Mouse (Mus musculus): ENCODE results near the gene AW209491. TPM values are rescaled to one million over a fixed set of nuclear protein-coding genes. Genes with fewer than 3 reads are reported as not detected.

The AW209491 gene
- polyA plus RNA-seq, 1 experiment: 10.7 TPM

GRCm38 (mm10) chr13:14612463-14612862, 17.5 kb upstream of the AW209491 start:
- Histone ChIP-seq H3K36me3 (ENCODE audit: control insufficient read depth, insufficient read depth) (peaks cover 34% of the 10 kb centered on the region), H3K27me3 (ENCODE audit: control insufficient read depth, insufficient read depth, insufficient read length) (no peaks in the 10 kb centered on the region), H3K4me3 (peak overlapping the region; percentile 80), H3ac (ENCODE audit: control insufficient read depth, insufficient read length) (peak overlapping the region; percentile 85), H3K4me2 (ENCODE audit: low read depth) (peak overlapping the region; percentile 65), H3K79me2 (ENCODE audit: control insufficient read depth, insufficient read depth) (peaks cover 53% of the 10 kb centered on the region)
- no peak for TF ChIP-seq MAX (IDR thresholded peaks at IDR 0.05; ENCODE audit: low read depth)
- no peak for TF ChIP-seq MYOD1 (IDR thresholded peaks at IDR 0.05; ENCODE audit: control insufficient read depth in 1 of 3, insufficient read length in 2 of 3, low read depth in 2 of 3)
- no peak for TF ChIP-seq TCF12 (IDR thresholded peaks at IDR 0.05; ENCODE audit: insufficient read depth, poor library complexity, severe bottlenecking)
- TF ChIP-seq POLR2A (IDR thresholded peaks at IDR 0.05; ENCODE audit: insufficient read length, low read depth): no peak
- no peak for TF ChIP-seq USF1 (IDR thresholded peaks at IDR 0.05; ENCODE audit: low read depth)
- no peak for TF ChIP-seq TCF3 (IDR thresholded peaks at IDR 0.05; ENCODE audit: insufficient read length, low read depth)
- no peak for TF ChIP-seq REST (IDR thresholded peaks at IDR 0.05; ENCODE audit: insufficient read depth, insufficient read length)
- no peak for TF ChIP-seq SRF (IDR thresholded peaks at IDR 0.05; ENCODE audit: control insufficient read depth, insufficient read length, low read depth)
- TF ChIP-seq MYOG (IDR thresholded peaks at IDR 0.05; ENCODE audit: control insufficient read depth in 1 of 3, insufficient read depth in 1 of 3, insufficient read length in 2 of 3, low read depth in 2 of 3): no peak

- Histone ChIP-seq H3ac (ENCODE audit: control insufficient read depth, insufficient read length) (peak within 1 kb of the TSS; percentile 85), H3K27me3 (ENCODE audit: control insufficient read depth, insufficient read depth, insufficient read length) (no peaks in the 10 kb centered on the region), H3K4me2 (ENCODE audit: low read depth) (peak within 1 kb of the TSS; percentile 65), H3K36me3 (ENCODE audit: control insufficient read depth, insufficient read depth) (peaks cover 39% of the 10 kb centered on the region), H3K4me3 (peak within 1 kb of the TSS; percentile 80), H3K79me2 (ENCODE audit: control insufficient read depth, insufficient read depth) (peaks cover 53% of the 10 kb centered on the region)
- TF ChIP-seq MYOD1 (IDR thresholded peaks at IDR 0.05; ENCODE audit: control insufficient read depth in 1 of 3, insufficient read length in 2 of 3, low read depth in 2 of 3): peak in 1 of 3 experiments; percentile 16
- no peak for TF ChIP-seq MYOG (IDR thresholded peaks at IDR 0.05; ENCODE audit: control insufficient read depth in 1 of 3, insufficient read depth in 1 of 3, insufficient read length in 2 of 3, low read depth in 2 of 3)
- no peak for TF ChIP-seq CEBPB (IDR thresholded peaks at IDR 0.05; ENCODE audit: insufficient read depth, poor library complexity, severe bottlenecking)
- TF ChIP-seq REST (IDR thresholded peaks at IDR 0.05; ENCODE audit: insufficient read depth, insufficient read length): peak; percentile 8
- no peak for TF ChIP-seq E2F4 (IDR thresholded peaks at IDR 0.05; ENCODE audit: insufficient read depth)
- TF ChIP-seq SRF (IDR thresholded peaks at IDR 0.05; ENCODE audit: control insufficient read depth, insufficient read length, low read depth): peak; percentile 6
- TF ChIP-seq POLR2AphosphoS2 (IDR thresholded peaks at IDR 0.05; ENCODE audit: insufficient read length, low read depth): peak; percentile 97
- TF ChIP-seq POLR2A (IDR thresholded peaks at IDR 0.05; ENCODE audit: insufficient read length, low read depth): peak; percentile 93
Observed at GRCm38 (mm10) chr13:14612926-14613529, 16.9 kb upstream of the AW209491 start, which contains the start of the genes Mrpl32 and Psma2. Gene Mrpl32 (minus strand): TSS chr13:14613165. Gene Psma2 (plus strand): TSS chr13:14613240.

- Histone ChIP-seq H3K4me3 (peak overlapping the region; percentile 80), H3K27me3 (ENCODE audit: control insufficient read depth, insufficient read depth, insufficient read length) (no peaks in the 10 kb centered on the region), H3ac (ENCODE audit: control insufficient read depth, insufficient read length) (peak overlapping the region; percentile 85), H3K4me2 (ENCODE audit: low read depth) (peak overlapping the region; percentile 64), H3K36me3 (ENCODE audit: control insufficient read depth, insufficient read depth) (peaks cover 42% of the 10 kb centered on the region), H3K79me2 (ENCODE audit: control insufficient read depth, insufficient read depth) (peaks cover 53% of the 10 kb centered on the region)
- no peak for TF ChIP-seq MYOG (IDR thresholded peaks at IDR 0.05; ENCODE audit: control insufficient read depth in 1 of 3, insufficient read depth in 1 of 3, insufficient read length in 2 of 3, low read depth in 2 of 3)
- no peak for TF ChIP-seq TCF12 (IDR thresholded peaks at IDR 0.05; ENCODE audit: insufficient read depth, poor library complexity, severe bottlenecking)
- TF ChIP-seq E2F4 (IDR thresholded peaks at IDR 0.05; ENCODE audit: insufficient read depth): no peak
- TF ChIP-seq USF1 (IDR thresholded peaks at IDR 0.05; ENCODE audit: low read depth): no peak
- no peak for TF ChIP-seq MYOD1 (IDR thresholded peaks at IDR 0.05; ENCODE audit: control insufficient read depth in 1 of 3, insufficient read length in 2 of 3, low read depth in 2 of 3)
- no peak for TF ChIP-seq SRF (IDR thresholded peaks at IDR 0.05; ENCODE audit: control insufficient read depth, insufficient read length, low read depth)
- TF ChIP-seq CEBPB (IDR thresholded peaks at IDR 0.05; ENCODE audit: insufficient read depth, poor library complexity, severe bottlenecking): no peak
- TF ChIP-seq POLR2AphosphoS2 (IDR thresholded peaks at IDR 0.05; ENCODE audit: insufficient read length, low read depth): no peak
- no peak for TF ChIP-seq MAX (IDR thresholded peaks at IDR 0.05; ENCODE audit: low read depth)
- TF ChIP-seq REST (IDR thresholded peaks at IDR 0.05; ENCODE audit: insufficient read depth, insufficient read length): no peak
- no peak for TF ChIP-seq TCF3 (IDR thresholded peaks at IDR 0.05; ENCODE audit: insufficient read length, low read depth)
Observed at GRCm38 (mm10) chr13:14613553-14613952, 16.4 kb upstream of the AW209491 start.

- no peak overlapping the region for H3ac ChIP-seq (ENCODE audit: control insufficient read depth, insufficient read length)
- peaks cover 36% of the 10 kb centered on the region for H3K79me2 ChIP-seq (ENCODE audit: control insufficient read depth, insufficient read depth)
- H3K4me3 ChIP-seq: no peak overlapping the region
- no peak overlapping the region for H3K4me2 ChIP-seq (ENCODE audit: low read depth)
- peaks cover 54% of the 10 kb centered on the region for H3K36me3 ChIP-seq (ENCODE audit: control insufficient read depth, insufficient read depth)
- TF ChIP-seq USF1 (IDR thresholded peaks at IDR 0.05; ENCODE audit: low read depth): no peak
- H3K27me3 ChIP-seq (ENCODE audit: control insufficient read depth, insufficient read depth, insufficient read length): no peaks in the 10 kb centered on the region
Observed at GRCm38 (mm10) chr13:14618724-14619123, 11.2 kb upstream of the AW209491 start.

- Histone ChIP-seq H3K4me3 (no peak overlapping the region), H3K4me2 (ENCODE audit: low read depth) (no peak overlapping the region), H3ac (ENCODE audit: control insufficient read depth, insufficient read length) (no peak overlapping the region), H3K79me2 (ENCODE audit: control insufficient read depth, insufficient read depth) (no peaks in the 10 kb centered on the region), H3K27me3 (ENCODE audit: control insufficient read depth, insufficient read depth, insufficient read length) (no peaks in the 10 kb centered on the region), H3K36me3 (ENCODE audit: control insufficient read depth, insufficient read depth) (peaks cover 4% of the 10 kb centered on the region)
- TF ChIP-seq MYOD1 (IDR thresholded peaks at IDR 0.05; ENCODE audit: control insufficient read depth in 1 of 3, insufficient read length in 2 of 3, low read depth in 2 of 3) (no peak), REST (IDR thresholded peaks at IDR 0.05; ENCODE audit: insufficient read depth, insufficient read length) (no peak), TCF12 (IDR thresholded peaks at IDR 0.05; ENCODE audit: insufficient read depth, poor library complexity, severe bottlenecking) (no peak), TCF3 (IDR thresholded peaks at IDR 0.05; ENCODE audit: insufficient read length, low read depth) (no peak), USF1 (IDR thresholded peaks at IDR 0.05; ENCODE audit: low read depth) (no peak)
Observed at GRCm38 (mm10) chr13:14639998-14640397, 10.0 kb downstream of the AW209491 start.

Data from myocyte (in vitro differentiated cells).